Mouse (Mus musculus) ES-E14 (cell line): ENCODE measurements around the gene Mllt10.

Experiments used
- HCFC1 ChIP-seq: IDR thresholded peaks from 2 replicates; pipeline ENCODE4 v1.6.1; 2012; ENCODE audit warnings: low read length, inconsistent platforms, borderline replicate concordance; ENCODE audit not compliant: insufficient read depth
- ZC3H11A ChIP-seq: IDR thresholded peaks from 2 replicates; pipeline ENCODE4 v1.6.1; 2012; ENCODE audit warnings: low read depth, mild to moderate bottlenecking, inconsistent platforms, low read length, borderline replicate concordance
- ZNF384 ChIP-seq: IDR thresholded peaks from 2 replicates; pipeline ENCODE4 v1.6.1; 2012; ENCODE audit warnings: low read depth, low read length, inconsistent platforms

GRCm38 (mm10) chr2:18053951-18054530, 996 bp upstream of the Mllt10 start:
- no peak for TF ChIP-seq ZC3H11A
- TF ChIP-seq HCFC1 = no peak
- TF ChIP-seq ZNF384 = no peak
